Mouse (Mus musculus) urinary bladder, postnatal 0 days (tissue): Measurements from ENCODE around the gene Tgm6. TPM values are rescaled to one million over a fixed set of nuclear protein-coding genes. Genes with fewer than 3 reads are reported as not detected.

Experiments used
- polyA plus RNA-seq: library from polyadenylated mRNA; unstranded; fragments of >200 nt; fragmentation: Nextera tagmentation; extraction: Ambion mirVana; gene quantifications from 2 replicates; pipeline ENCODE4 v1.2.1, GENCODE M21; 2015

The Tgm6 gene
- polyA plus RNA-seq, result 0.15 and 0.16 TPM in 2 replicates

DNA sequence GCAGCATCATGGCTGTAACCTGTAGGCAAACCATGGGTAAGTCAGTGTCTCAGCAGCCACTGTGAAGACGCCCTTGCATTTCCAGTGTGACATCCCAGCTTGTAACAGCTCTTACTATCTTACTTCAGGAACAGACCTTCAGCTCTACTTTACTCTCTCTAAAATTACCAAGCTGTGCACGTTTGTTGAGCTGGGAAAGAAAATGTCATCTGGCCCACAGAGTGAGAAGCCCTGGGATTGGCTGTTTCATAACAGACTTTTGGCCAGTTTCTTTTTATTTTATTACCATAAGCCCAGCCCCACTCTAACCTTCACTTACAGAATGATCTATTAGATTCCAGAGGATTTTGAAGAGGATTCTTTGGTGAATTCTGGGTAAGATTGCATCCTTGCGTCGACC, at the start of gene Tgm6:
Tgm6 (plus strand) TSS at position 301 of the 400 bp plus-strand sequence.

GRCm38 (mm10) chr2:130178706-130179506, 66.7 kb downstream of the Tgm6 start, which contains the start of gene Snrpb:
Gene Snrpb (minus strand): TSS chr2:130179403.

DNA sequence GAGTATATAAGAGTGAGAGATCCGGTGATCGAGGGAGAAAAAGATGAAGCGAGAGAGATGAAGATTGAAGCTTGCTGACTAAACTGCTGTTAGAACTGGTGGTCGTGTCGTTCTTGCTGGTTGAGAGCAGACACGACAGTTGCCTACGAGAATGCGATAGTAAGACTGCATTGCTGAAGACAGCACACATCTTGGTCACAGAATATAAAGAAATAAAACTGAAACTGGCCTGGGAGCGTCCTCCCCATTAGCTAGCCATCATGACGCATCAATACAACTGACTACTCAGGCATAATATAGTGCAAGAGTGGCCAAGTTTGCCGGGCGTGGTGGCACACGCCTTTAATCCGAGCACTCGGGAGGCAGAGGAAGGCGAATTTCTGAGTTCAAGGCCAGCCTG, 82.7 kb downstream of the Tgm6 start, which contains the start of gene Tmc2:
Tmc2 (plus strand) TSS at position 301 of the 400 bp plus-strand sequence.

Other genes starting within 250 kb of the Tgm6 start
- 0.74 and 1.0 TPM in 2 replicates for gene Tgm3, start 100.1 kb upstream of the Tgm6 start, polyA plus RNA-seq
- 345 and 359 TPM in 2 replicates for gene Snrpb, start 67.0 kb downstream of the Tgm6 start, polyA plus RNA-seq
- gene Tmc2, start 82.8 kb downstream of the Tgm6 start, polyA plus RNA-seq, result not detected in 2 replicates
- 96.7 and 114 TPM in 2 replicates for gene Nop56, start 162.0 kb downstream of the Tgm6 start, polyA plus RNA-seq
- 117 and 127 TPM in 2 replicates for gene Idh3b, start 172.1 kb downstream of the Tgm6 start, polyA plus RNA-seq
- 0.72 and 1.1 TPM in 2 replicates for gene Ebf4, start 182.8 kb downstream of the Tgm6 start, polyA plus RNA-seq